Mouse (Mus musculus) CH12.LX (cell line): ENCODE measurements around the gene Ly6f. TPM values are rescaled to one million over a fixed set of nuclear protein-coding genes. Genes with fewer than 3 reads are reported as not detected.
"Not testable (repeated sequence)": the region's sequence is repeated elsewhere in the genome, so short reads cannot be mapped to it uniquely, and the experiment has no call there.

ENCODE experiments used
- DNase-seq: peaks from one replicate; pipeline ENCODE4 v3.0.0-alpha.2; 2013; ENCODE audit errors: extremely low read depth
- H3K27ac ChIP-seq: 2 replicates; pipeline ENCODE4 v1.5.1; 2012; ENCODE audit warnings: low read depth, mild to moderate bottlenecking, control low read depth, moderate library complexity; ENCODE audit not compliant: insufficient read depth
- H3K27me3 ChIP-seq: replicated peaks from 2 replicates; pipeline ENCODE3; 2012; ENCODE audit warnings: inconsistent platforms
- H3K36me3 ChIP-seq, 2 experiments: replicated peaks in 1 of 2; 2 replicates each; pipeline versions ENCODE3 to v1.6.1; 2012; ENCODE audit warnings: inconsistent platforms in 1 of 2, low read length in 1 of 2, mild to moderate bottlenecking in 1 of 2, mixed read lengths in 1 of 2, moderate library complexity in 1 of 2; ENCODE audit not compliant: control insufficient read depth in 1 of 2, insufficient read depth in 1 of 2
- H3K4me1 ChIP-seq, 2 experiments: 2 replicates each; pipeline ENCODE4 v1.6.1; 2012; ENCODE audit warnings: inconsistent platforms in 1 of 2, moderate library complexity in 1 of 2; ENCODE audit not compliant: insufficient read depth in 2 of 2, control insufficient read depth in 1 of 2
- H3K4me2 ChIP-seq: 2 replicates; pipeline ENCODE4 v1.6.1; 2012; ENCODE audit warnings: low read depth, mild to moderate bottlenecking, control low read depth; ENCODE audit not compliant: poor library complexity, insufficient read depth, severe bottlenecking
- H3K4me3 ChIP-seq, 3 experiments: fragments of 150-350 bp in 1 of 3; sonication (generic) in 1 of 3; replicated peaks in 1 of 3; 2 replicates each; pipeline versions ENCODE3 to v1.5.1; 2011 to 2012; ENCODE audit warnings: low read depth in 2 of 3, low read length in 2 of 3, mild to moderate bottlenecking in 2 of 3, moderate library complexity in 2 of 3, control low read depth in 1 of 3, improper control_type of control experiment in 1 of 3, inconsistent platforms in 1 of 3, mixed read lengths in 1 of 3; ENCODE audit not compliant: poor library complexity in 1 of 3
- H3K79me2 ChIP-seq: replicated peaks from 2 replicates; pipeline ENCODE4 v1.6.1; 2012; ENCODE audit warnings: mild to moderate bottlenecking, moderate library complexity; ENCODE audit not compliant: control insufficient read depth, poor library complexity, insufficient read depth, severe bottlenecking; ENCODE audit errors: extremely low read depth
- H3K9ac ChIP-seq: 2 replicates; pipeline ENCODE4 v1.6.1; 2012; ENCODE audit warnings: low read depth, mild to moderate bottlenecking, control low read depth, moderate library complexity; ENCODE audit not compliant: insufficient read depth
- H3K9me3 ChIP-seq: replicated peaks from 2 replicates; pipeline ENCODE3; 2012; ENCODE audit warnings: low read length, inconsistent platforms, mixed read lengths
- BHLHE40 ChIP-seq: IDR thresholded peaks from 2 replicates; pipeline ENCODE4 v1.6.1; 2011; ENCODE audit warnings: mild to moderate bottlenecking, low read depth, low read length, improper control_type of control experiment
- GABPA ChIP-seq: IDR thresholded peaks from 2 replicates; pipeline ENCODE4 v1.6.1; 2012; ENCODE audit warnings: low read depth, low read length, improper control_type of control experiment, inconsistent platforms; ENCODE audit not compliant: insufficient replicate concordance
- MAFK ChIP-seq: IDR thresholded peaks from 2 replicates; pipeline ENCODE4 v1.6.1; 2011; ENCODE audit warnings: low read length, improper control_type of control experiment; ENCODE audit not compliant: insufficient replicate concordance
- TCF12 ChIP-seq: IDR thresholded peaks from 2 replicates; pipeline ENCODE4 v1.6.1; 2014; ENCODE audit warnings: low read depth, mild to moderate bottlenecking, inconsistent platforms, low read length, improper control_type of control experiment
- USF1 ChIP-seq: IDR thresholded peaks from 2 replicates; pipeline ENCODE4 v1.6.1; 2014; ENCODE audit warnings: low read depth, mild to moderate bottlenecking, inconsistent platforms, low read length, improper control_type of control experiment
- ZNF384 ChIP-seq: IDR thresholded peaks from 2 replicates; pipeline ENCODE4 v1.6.1; 2012; ENCODE audit warnings: low read depth, low read length, improper control_type of control experiment, inconsistent platforms
- dilution Hi-C: fragments of 300-500 bp; cut with MboI; formaldehyde crosslinking; loops from 2 replicates; pipeline ENCODE4 v1.14.3; 2020; ENCODE audit warnings: low sequenced_read_pairs; ENCODE audit not compliant: extremely low pct_unique_long_range_greater_than_20kb, extremely low pct_ligation_motif_present
- in situ Hi-C: fragments of 300-500 bp; cut with MboI; formaldehyde crosslinking; loops from 3 replicates; pipeline ENCODE4 v1.14.3; 2019; ENCODE audit warnings: low sequenced_read_pairs, low pct_ligation_motif_present, low pct_unique_long_range_greater_than_20kb, mixed read lengths
- polyA plus RNA-seq: library from polyadenylated mRNA; unstranded; fragments of >175 nt; gene quantifications from 2 replicates; pipeline ENCODE4 v1.2.1, GENCODE M21; 2012; ENCODE audit warnings: low read depth; ENCODE audit not compliant: insufficient read length
- total RNA-seq, 2 experiments: library from RNA; depleted of rRNA; stranded (reverse); fragments of 300-350 nt in 1 of 2; fragments of >200 nt in 1 of 2; gene quantifications; 2 replicates each; pipeline ENCODE4 v1.2.3; 2012 to 2014

Ly6f gene
- total and polyA plus RNA-seq, 3 experiments, result not detected

GRCm38 (mm10) chr15:75271426-75271825, 3.2 kb downstream of the Ly6f start:
- H3K4me2 ChIP-seq, result no peak overlapping the region

GRCm38 (mm10) chr15:75271891-75272290, 3.7 kb downstream of the Ly6f start:
- no peak overlapping the region for H3K4me3 ChIP-seq
- TF ChIP-seq BHLHE40 (no peak), TCF12 (no peak), MAFK (no peak)
- TF ChIP-seq, all 38 proteins: peak for 0
- Histone ChIP-seq H3K36me3 (no peaks in the 10 kb centered on the region), H3K27ac (no peak overlapping the region), H3K4me1 (no peaks in the 10 kb centered on the region), H3K27me3 (peaks cover 27% of the 10 kb centered on the region), H3K9ac (no peak overlapping the region), H3K4me2 (no peak overlapping the region), H3K9me3 (no peaks in the 10 kb centered on the region), H3K79me2 (no peaks in the 10 kb centered on the region)
- in situ Hi-C loops, result loop anchor here (5.0 kb wide), 1 partner anchor 40 kb away; no protein-coding TSS in a partner anchor
- DNase-seq, result no peak
- dilution Hi-C loops, result no loop called here

More at GRCm38 (mm10) chr15:75271426-75271825, 3.2 kb downstream of the Ly6f start:
- in situ Hi-C loops, result loop anchor here (5.0 kb wide), 1 partner anchor 41 kb away; no protein-coding TSS in a partner anchor
- dilution Hi-C loops, result no loop called here
- H3K9ac ChIP-seq, result no peak overlapping the region
- no peak overlapping the region for H3K27ac ChIP-seq
- no peaks in the 10 kb centered on the region for H3K9me3 ChIP-seq
- no peaks in the 10 kb centered on the region for H3K36me3 ChIP-seq
- DNase-seq, result no peak
- H3K27me3 ChIP-seq, result peaks cover 23% of the 10 kb centered on the region
- H3K79me2 ChIP-seq, result no peaks in the 10 kb centered on the region
- H3K4me1 ChIP-seq, result no peaks in the 10 kb centered on the region
- H3K4me3 ChIP-seq, result no peak overlapping the region
- TF ChIP-seq USF1 (no peak), GABPA (no peak)
- TF ChIP-seq, all 38 proteins: peak for 0

GRCm38 (mm10) chr15:75281991-75282390, 13.8 kb downstream of the Ly6f start:
- H3K9me3 ChIP-seq, H3K79me2 ChIP-seq, H3K36me3 ChIP-seq, H3K4me1 ChIP-seq, H3K4me2 ChIP-seq, H3K27ac ChIP-seq, H3K4me3 ChIP-seq, DNase-seq, in situ Hi-C loops, dilution Hi-C loops, H3K9ac ChIP-seq: not testable (repeated sequence)
- peaks cover 27% of the 10 kb centered on the region for H3K27me3 ChIP-seq

DNA sequence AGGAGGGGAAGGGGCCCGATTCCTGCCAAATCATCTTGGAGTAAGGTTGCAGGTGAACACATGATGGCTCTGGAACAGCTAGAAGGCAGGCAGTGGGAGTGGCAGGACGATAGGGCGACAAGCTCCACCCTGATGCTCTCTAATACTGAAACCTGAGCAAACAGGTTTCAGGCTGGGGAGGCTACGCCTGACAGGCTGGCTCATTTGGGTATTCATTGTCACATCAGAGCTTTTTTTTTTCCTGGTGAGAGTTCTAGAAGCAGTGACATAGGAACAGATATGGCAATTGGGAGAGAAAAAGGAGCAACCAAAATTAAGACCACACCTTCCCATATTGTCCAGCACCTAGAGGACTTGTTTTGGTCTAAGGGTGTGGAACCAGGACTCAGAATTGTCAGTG, 18.3 kb downstream of the Ly6f start:
- H3K4me3 ChIP-seq, H3K9ac ChIP-seq, H3K36me3 ChIP-seq, dilution Hi-C loops, H3K9me3 ChIP-seq, in situ Hi-C loops, H3K4me2 ChIP-seq, H3K27ac ChIP-seq, H3K4me1 ChIP-seq, H3K79me2 ChIP-seq: not testable (repeated sequence)
- peak; percentile 54; the same call in 1 of the 2 replicates for TF ChIP-seq BHLHE40
- peak; percentile 67 for TF ChIP-seq ZNF384
- peaks cover 35% of the 10 kb centered on the region for H3K27me3 ChIP-seq
- DNase-seq, result peak; percentile 19
